Mouse (Mus musculus) left cerebral cortex, adult 2 months (tissue): Measurements from ENCODE around the gene Fam234a. TPM values are rescaled to one million over a fixed set of nuclear protein-coding genes. Genes with fewer than 3 reads are reported as not detected.
"Not testable (repeated sequence)": the region's sequence is repeated elsewhere in the genome, so short reads cannot be mapped to it uniquely, and the experiment has no call there.

Source experiments
- DNase-seq, 2 experiments: peaks; one replicate each; pipeline ENCODE4 v3.0.0; 2021 to 2022; ENCODE audit warnings: low spot score in 2 of 2, mixed read lengths in 1 of 2; ENCODE audit errors: extremely low spot score in 1 of 2
- H3K27ac ChIP-seq: fragments of 200-600 bp; 2 replicates; pipeline ENCODE4 v1.8.1; 2022
- H3K4me3 ChIP-seq: fragments of 200-600 bp; 2 replicates; pipeline ENCODE4 v1.8.1; 2022
- CTCF ChIP-seq: fragments of 200-600 bp; IDR thresholded peaks from 2 replicates; pipeline ENCODE4 v1.8.1; 2022; ENCODE audit warnings: antibody characterized with exemption, mild to moderate bottlenecking, moderate library complexity
- intact Hi-C: fragments of 180-260 bp; cut with DNase I; formaldehyde crosslinking; loops from one replicate; pipeline ENCODE4 v1.15.1; 2025
- long read RNA-seq, 2 experiments: library from polyadenylated mRNA; stranded (forward); transcript quantifications; one replicate each; pipeline ENCODE4 v2.0.0; 2021; ENCODE audit warnings: borderline mapping rate in 2 of 2
- total RNA-seq, 2 experiments: library from RNA; stranded (reverse); gene quantifications; 2 replicates each; pipeline ENCODE4 v1.2.3; 2021

Gene Fam234a
- 10 to 100 TPM; 18.9 to 19.2 TPM for total RNA-seq
- long read RNA-seq, experiment 1, transcript Fam234a-202 (12 exons, 2,629 nt) = major isoform, 7 of 21 reads
- long read RNA-seq, experiment 1, partial matches to known transcripts = 2 of 21 reads
- long read RNA-seq, experiment 1, other reads (novel, unspliced or antisense) = 4 of 21 reads
- long read RNA-seq, experiment 2, transcript Fam234a-202 (12 exons, 2,629 nt) = major isoform, 6 of 22 reads
- long read RNA-seq, experiment 2, transcript Fam234a-201 (13 exons, 3,714 nt) = major isoform, 6 of 22 reads
- long read RNA-seq, experiment 2, partial matches to known transcripts = 2 of 22 reads
- long read RNA-seq, experiment 2, other reads (novel, unspliced or antisense) = 1 of 22 reads

DNA sequence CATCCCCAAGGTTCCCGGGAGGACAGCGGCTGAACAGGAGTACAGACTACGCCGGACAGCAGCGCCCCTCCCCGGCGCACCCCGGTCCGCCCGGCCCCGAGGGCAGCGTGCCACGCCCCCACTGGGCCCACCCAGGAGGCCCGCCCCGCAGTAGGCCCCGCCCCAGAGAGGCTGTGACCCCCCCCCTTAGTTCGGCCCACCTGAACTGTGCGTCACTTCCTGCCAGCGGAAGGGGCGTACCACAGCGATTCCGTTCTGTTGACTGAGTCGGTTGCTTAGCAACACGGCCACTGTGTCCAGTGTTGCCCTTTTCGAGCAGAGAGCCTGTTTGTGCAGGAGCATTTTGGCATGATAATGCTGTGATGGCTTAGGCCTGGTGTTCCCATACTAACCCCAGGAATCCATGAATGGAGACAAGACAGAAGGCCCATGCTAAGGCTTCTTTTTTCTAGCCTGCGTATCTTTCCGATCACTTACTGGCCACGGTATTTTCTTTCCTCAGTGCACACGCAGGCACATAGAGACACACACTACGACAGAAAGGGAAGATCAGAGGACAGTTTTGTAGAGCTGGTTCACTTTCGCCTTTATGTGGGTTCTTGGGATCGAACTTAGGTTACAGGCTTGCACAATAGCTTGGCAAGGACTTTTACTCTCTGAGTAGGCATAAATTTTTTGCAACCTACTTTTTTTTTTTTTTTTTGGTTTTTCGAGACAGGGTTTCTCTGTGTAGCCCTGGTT, at the start of gene Fam234a:
Fam234a (minus strand) TSS at position 142 of the 741 bp plus-strand sequence.
- intact Hi-C loops = loop anchor here (2.0 to 5.0 kb wide), 2 partner anchors 41 to 122 kb away; partner anchors contain the start of genes Mrpl28 and Rgs11
- peak within 1 kb of the TSS; percentile 81 for H3K4me3 ChIP-seq
- peak within 1 kb of the TSS; percentile 91 for H3K27ac ChIP-seq
- no peak; the same call in 1 of the 2 replicates for TF ChIP-seq CTCF
- DNase-seq = peak; percentile 88 to 90

- TF ChIP-seq CTCF = no peak
- intact Hi-C loops = no loop called here
- H3K4me3 ChIP-seq = no peak overlapping the region
- no peak for DNase-seq
- H3K27ac ChIP-seq = no peak overlapping the region
Observed at GRCm38 (mm10) chr17:26289475-26289874, 45.4 kb upstream of the Fam234a start.

DNA sequence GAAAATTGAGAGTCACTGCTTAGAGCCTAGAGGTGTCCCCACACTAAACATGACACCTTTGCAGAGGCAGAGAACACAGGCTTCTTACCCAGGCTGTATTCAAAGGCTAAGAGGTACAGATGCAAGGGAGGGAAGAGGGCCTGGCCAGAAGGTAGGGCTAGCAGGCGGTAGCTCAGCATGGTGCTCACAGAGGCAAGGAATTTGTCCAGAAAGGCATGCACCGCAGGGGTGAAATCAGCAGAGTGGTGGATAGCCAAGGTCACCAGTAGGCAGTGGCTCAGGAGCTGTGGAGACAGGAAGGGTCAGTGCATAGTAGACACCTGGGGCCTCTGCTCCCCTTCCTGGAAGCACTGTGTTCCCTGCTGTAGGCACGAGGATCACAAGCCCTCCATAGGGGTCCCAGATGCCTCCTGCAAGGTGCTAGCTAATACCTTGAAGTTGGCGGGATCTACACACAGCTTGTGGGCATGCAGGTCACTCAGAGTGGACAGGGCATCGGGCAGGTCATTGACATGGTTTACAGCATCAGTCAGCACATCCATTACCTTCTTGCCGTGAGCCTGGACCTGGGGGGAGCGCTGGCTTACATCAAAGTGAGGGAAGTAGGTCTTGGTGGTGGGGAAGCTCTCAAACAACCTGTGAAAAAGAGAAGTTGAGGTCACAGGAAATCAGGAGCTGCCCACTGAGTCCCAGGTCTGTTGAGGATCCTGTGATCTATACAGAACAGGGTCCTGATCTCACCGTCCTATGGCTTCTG, 42.3 kb upstream of the Fam234a start:
- Histone ChIP-seq H3K4me3 (no peak overlapping the region), H3K27ac (no peak overlapping the region)
- intact Hi-C loops = no loop called here
- TF ChIP-seq CTCF = no peak
- DNase-seq = no peak

- TF ChIP-seq CTCF = peak; percentile 71
- no peak for DNase-seq
- intact Hi-C loops = no loop called here
- no peak overlapping the region for H3K27ac ChIP-seq
- no peak overlapping the region for H3K4me3 ChIP-seq
Observed at GRCm38 (mm10) chr17:26276711-26277110, 32.7 kb upstream of the Fam234a start.

DNA sequence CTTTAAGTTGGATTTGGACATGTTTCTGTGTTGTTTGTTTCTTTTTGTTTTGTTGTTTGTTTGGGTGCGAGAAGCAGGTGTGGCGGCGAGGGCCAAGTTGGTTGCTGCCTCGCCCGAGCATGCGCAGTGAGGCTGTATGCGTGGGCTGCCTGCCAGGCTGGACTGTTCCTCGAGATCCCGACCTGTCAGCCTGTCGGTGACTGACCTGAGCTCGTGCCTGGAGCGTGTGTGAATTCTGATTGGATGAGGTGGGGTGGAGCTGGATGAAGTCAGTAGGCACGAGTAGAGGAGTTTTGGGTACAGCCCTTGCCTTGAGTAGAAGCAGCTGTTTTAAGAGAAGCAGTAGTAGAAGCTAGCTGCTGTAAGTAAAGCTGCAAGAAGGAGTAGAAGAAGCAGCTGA, 31.9 kb upstream of the Fam234a start:
- DNase-seq = no peak
- intact Hi-C loops = no loop called here
- Histone ChIP-seq H3K4me3 (no peak overlapping the region), H3K27ac (no peak overlapping the region)
- TF ChIP-seq CTCF = no peak

GRCm38 (mm10) chr17:26272586-26272985, 28.5 kb upstream of the Fam234a start:
- TF ChIP-seq CTCF = no peak
- intact Hi-C loops = no loop called here
- no peak overlapping the region for H3K4me3 ChIP-seq
- no peak overlapping the region for H3K27ac ChIP-seq
- DNase-seq = no peak

DNA sequence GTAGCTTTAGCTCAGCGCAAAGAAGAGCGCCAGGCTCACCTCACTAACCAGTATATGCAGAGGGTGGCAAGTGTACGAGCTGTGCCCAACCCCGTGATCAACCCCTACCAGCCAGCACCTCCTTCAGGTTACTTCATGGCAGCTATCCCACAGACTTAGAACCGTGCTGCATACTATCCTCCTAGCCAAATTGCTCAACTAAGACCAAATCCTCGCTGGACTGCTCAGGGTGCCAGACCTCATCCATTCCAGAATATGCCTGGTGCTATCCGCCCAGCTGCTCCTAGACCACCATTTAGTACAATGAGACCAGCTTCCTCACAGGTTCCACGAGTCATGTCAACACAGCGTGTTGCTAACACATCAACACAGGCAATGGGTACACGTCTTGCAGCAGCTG, 25.5 kb upstream of the Fam234a start:
- H3K4me3 ChIP-seq, DNase-seq, H3K27ac ChIP-seq, intact Hi-C loops: not testable (repeated sequence)

GRCm38 (mm10) chr17:26268851-26269250, 24.8 kb upstream of the Fam234a start:
- intact Hi-C loops = no loop called here
- peak; percentile 45 for TF ChIP-seq CTCF
- DNase-seq = no peak
- Histone ChIP-seq H3K27ac (no peak overlapping the region), H3K4me3 (no peak overlapping the region)

DNA sequence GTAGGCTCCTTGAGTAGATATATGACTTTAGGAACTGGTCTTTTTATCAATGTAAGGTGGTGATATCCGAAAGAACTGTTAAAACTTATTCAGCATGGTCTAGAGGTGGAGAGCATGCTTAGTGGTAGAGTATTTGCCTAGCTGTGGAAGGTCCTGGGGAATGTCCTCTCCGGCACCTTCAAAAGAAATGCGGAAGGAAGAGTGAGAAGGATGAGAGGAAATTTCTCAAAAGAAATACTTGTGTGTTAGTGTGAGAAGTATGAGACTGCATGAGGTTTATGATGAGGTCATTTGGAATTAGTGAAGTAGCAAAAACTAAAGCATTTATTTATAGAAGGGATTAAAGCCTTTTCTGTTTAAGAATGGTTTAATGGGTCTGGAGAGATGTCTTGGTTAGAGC, 18.3 kb upstream of the Fam234a start:
- DNase-seq = no peak
- intact Hi-C loops = no loop called here
- no peak for TF ChIP-seq CTCF
- Histone ChIP-seq H3K4me3 (no peak overlapping the region), H3K27ac (no peak overlapping the region)

DNA sequence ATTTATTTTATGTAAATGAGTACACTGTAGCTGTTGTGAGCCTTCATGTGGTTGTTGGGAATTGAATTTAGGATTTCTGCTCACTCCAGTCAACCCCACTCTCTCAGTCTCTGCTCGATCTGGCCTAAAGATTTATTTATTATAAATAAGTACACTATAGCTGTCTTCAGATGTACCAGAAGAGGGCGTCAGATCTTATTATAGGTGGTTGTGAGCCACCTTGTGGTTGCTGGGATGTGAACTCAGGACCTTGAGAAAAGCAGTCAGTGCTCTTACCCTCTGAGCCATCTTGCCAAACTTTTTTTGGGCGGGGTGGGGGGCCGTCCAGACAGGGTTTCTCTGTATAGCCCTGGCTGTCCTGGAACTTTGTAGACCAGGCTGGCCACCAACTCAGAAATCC, 17.8 kb upstream of the Fam234a start:
- DNase-seq = no peak
- intact Hi-C loops = no loop called here
- no peak overlapping the region for H3K27ac ChIP-seq
- H3K4me3 ChIP-seq = no peak overlapping the region
- no peak; the same call in 1 of the 2 replicates for TF ChIP-seq CTCF

GRCm38 (mm10) chr17:26255313-26255712, 11.3 kb upstream of the Fam234a start:
- DNase-seq = no peak
- Histone ChIP-seq H3K27ac (no peak overlapping the region), H3K4me3 (no peak overlapping the region)
- no peak for TF ChIP-seq CTCF
- intact Hi-C loops = no loop called here

DNA sequence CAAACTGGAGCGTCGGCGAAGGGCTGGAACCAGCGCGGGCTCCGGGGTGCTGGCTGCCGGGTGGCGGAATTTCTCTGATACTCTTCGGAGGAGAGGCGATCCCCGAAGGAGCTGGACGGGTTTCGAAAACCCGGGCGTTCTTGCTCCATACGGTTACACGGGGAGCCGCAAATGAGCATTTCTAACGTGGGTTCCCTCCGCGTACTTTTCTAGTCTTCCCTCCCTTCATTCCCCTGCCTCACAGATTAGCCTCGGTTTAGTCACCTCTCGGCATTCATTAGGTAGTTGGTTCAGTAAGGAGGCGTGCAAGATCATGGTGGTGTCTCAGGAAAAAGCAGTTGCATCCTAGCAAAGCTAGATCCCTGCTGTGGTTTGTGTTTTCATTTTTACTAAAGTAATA, 9.4 kb upstream of the Fam234a start:
- no peak for TF ChIP-seq CTCF
- Histone ChIP-seq H3K27ac (peak overlapping the region; percentile 96), H3K4me3 (peak overlapping the region; percentile 92)
- DNase-seq = no peak
- intact Hi-C loops = no loop called here
